Mouse (Mus musculus) urinary bladder, postnatal 4 days (tissue): ENCODE results near the gene Cblb.

Source experiments
- DNase-seq, 2 experiments: peaks; one replicate each; pipeline ENCODE4 v3.0.0; 2021 to 2022; ENCODE audit warnings: low spot score in 2 of 2

Gene Cblb

DNA sequence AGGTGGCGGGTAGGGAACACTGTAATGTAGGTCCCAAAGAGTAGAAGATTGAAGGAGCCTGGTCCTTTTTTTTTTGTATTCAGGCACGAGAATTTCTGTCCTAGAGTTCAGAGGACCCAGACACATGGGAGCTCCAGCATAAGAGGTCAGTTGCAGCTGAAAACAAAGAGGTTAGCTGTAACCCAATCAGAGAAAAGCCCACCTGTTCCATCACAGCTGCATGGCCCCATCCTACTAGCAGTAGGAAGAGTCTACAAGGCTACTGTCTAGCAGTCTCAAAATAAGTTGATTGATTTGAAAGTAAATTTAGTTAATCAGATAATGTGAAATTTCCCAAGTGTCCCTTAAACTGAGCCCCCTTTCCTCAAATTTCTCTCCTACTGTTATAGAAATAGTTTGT lies 40.3 kb downstream of the Cblb start:
- no peak for DNase-seq

DNA sequence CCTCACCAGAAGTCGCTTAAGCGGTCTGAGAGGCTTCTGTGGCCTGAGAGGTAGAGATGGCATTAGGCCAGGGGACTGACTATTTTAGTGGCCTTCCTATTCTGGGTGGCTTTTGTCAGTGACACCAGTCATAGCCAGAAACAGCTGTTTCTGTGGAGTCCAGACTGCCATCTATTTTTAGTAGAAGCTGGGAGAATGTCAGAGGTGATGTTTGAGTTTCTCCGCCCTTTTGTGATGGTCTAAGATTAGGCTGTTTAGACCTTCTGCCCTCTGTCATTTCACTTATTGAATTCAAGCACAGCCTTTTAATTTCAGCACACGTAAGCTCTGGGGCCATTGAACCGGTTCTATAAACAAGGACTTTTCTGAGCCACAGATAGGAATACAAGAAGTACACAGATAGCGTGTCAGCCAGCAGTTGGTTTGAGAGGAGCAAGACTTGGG lies 40.8 kb downstream of the Cblb start:
- DNase-seq = no peak

DNA sequence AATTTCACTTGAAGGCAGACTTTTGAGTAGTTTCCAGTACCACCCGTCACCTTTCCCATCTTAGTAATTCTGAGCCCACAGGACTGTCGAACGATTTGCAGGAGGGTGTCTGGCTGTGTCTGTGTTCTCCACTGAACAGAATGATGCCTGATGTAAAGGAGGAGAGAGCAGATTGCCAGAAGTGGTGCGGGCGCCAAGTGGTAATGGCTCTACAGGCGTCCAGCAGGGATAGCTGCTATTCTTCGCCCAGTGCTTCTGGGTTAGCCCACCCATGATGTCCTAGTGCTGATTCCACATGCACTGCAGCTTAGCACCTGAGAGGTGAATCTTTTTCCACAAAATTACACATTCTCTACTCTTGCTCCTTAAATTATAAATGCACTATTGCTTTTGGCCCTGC lies 45.6 kb downstream of the Cblb start:
- DNase-seq = no peak

DNA sequence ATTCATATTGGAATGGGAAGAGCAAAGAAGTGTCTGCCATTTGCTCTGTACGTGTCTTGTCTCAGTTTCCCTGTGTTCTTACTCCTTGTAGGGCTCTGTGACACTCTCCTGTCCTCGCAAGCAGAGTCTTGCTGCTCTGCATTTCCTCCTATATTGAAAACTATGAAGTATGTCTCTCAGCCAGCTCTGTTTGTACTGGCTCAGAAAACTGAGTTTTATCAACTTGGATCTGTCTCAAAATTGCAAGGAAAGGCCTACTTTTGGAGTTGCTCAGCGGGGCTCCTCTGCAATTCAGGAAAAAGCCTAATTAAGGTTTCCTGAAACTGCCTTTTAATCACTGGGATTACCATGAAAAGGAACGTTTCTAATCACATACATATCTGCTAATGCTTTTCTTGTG lies 46.9 kb downstream of the Cblb start:
- no peak for DNase-seq

DNA sequence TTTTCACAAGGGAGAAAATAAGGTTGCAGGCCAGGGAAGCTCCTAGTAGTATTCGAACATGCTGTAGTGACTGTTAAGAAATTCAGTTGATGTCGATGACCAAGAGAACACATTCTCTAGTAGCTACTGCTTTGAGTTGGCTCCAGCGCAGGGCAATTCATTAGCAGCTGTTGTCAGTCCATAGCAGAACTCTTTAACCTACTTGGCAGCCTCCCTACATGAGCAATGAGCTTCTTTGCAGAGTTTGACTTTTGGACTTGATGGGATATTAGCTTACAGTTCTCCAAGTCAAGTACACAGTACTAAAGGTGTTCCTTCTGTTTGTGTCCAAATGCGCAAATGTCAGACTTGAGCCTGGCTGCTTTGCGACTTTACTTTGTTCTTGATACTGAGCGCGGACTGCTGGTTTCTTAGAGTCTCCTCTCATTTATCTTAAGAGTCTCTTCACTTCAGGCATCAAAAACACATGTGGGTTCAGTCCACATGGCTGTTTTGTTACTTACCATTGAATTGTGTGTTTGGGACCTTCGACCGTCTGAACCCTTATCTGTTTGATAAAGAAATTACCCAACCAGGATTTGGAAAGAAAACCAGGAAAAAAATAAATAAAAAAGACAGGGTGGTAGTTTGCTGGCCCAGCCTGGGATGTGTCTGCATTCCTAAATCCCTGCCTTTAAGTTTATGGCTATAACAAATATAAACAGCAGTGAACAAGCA lies 47.9 kb downstream of the Cblb start:
- no peak for DNase-seq

DNA sequence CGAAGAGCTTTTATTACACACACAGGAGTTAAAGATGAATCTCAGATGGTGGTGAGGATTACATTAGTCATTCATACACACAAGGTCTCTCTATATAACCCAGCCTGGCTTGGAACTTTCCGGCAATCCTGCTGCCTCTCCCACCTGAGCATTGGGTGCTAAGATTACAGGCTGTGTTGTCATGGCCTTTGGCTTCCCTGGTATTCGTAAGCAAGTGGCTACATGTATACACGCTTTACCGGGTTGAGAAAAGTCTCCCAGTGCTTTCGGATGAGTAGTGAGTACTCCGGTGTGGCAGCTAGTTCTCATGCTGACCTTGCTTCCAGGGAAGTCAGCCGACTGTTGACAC lies 48.4 kb downstream of the Cblb start:
- no peak for DNase-seq

DNA sequence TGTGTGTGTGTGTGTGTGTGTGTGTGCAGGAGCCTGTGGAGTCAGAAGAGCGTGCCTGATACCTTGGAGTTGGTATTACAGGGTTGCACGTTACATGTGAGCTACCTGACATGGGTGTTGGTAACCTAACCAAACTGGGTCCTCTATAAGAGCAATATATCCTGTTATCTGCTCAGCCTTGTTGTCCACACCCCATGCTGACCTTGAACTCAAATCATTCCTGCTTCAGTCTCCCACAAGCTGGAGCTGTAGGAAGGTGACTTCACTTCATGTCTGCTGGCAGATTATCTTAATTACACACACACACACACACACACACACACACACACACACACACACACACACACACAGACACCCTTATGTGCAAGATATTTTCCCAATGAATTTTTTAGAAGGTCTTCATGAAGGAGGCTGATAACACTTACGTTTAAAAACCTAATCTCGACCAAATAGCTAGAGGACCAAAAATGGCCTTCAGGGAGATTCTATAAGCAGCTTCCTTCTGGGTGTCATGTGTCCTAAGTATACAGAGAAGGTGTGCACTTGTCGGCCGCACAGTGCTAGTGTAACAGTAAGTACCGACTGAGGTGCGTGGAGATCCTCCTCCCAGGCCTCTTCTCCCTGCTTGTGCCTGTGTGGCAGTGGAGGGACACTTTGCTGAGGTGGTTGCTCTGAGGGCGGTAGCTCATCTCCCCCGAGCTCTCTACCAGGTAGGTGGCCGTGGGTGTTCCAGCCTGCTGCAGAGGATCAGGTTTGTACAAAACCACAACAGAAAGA lies 49.8 kb downstream of the Cblb start:
- DNase-seq = no peak

DNA sequence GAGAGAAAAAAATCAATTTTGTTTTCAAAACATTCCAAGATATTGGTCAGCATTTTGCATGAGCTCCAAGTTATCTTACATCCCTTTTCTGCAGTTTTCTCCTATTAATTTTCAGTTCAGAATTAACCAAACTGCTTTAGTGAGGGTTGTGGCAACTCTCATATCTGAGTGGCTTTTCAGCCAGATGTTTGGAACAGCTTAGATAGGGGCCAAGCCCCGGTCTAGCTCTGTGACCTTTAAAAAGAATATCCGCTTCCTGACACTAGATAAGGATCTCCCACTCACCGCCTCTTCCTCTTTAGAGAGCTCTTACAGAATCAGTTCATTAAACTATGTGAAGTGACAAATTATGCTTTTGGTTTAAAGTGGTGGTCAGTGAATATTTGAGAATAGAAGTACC lies 50.7 kb downstream of the Cblb start:
- DNase-seq = no peak

DNA sequence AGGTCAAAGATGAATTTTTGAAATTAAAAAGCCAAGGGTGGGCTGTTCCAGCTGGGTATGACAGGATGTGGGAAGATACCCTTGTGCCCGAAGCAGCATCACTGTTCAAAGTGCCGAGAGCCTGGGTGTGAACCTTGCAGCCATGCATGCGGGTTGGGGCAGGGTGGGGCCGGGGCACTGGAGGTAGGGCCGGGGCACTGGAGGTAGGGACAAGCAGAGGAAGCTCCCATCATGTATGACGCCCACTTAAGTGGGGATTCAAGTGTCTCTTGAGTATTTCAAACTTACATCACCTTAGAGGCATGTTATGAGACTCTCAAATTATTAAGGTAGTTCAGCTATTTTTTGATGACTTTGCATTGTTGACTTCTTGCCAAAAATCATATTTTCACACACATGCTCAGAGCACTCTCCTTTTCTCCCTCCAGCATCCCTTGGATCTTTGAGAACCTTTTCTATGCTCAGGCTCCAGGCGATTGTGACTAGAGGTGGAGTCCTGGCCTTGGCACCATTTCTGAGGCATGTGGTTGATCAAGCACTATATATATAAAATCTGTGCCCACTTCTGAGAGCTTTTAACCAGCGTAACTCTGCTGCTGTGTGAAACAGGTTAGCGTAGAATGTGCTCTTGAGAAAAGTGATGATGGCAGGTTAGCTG lies 55.9 kb downstream of the Cblb start:
- no peak for DNase-seq

DNA sequence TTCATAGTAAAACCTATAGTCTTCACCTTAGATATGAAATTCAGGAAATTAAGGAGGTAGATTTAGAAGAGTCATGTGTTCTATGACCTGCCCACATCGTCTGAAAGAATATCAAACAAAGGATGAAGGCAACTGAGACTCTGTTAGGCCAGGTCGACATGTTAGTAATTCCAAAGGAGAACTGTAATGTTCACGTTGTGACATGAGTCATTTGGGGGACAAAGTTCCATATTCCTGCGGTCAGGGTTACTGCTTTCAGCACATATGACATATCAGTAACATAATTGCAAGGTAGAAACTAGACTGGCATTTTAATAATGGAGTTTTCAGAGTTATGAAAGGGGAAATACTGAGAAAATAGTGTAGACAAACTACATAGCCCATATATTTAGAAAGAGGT lies 58.3 kb downstream of the Cblb start:
- DNase-seq = no peak

DNA sequence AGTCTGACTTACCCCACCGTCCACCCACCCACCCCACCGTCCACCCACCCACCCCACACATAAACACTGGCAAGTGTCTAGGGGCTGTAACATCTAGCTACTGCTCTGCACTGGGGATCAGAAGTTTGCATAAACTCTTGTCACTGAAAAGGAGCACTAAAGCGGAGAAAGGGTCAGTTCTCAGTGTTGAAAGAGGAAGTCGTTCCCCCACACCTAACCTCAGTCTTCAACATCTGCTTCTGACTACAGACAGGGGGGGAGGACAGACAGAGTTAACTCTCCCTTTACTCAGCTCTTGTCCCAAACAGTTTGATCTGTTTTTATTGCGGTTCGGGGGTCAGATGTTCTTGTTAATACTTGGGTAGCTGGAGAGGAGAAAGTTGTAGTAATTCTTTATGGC lies 59.9 kb downstream of the Cblb start:
- no peak for DNase-seq

DNA sequence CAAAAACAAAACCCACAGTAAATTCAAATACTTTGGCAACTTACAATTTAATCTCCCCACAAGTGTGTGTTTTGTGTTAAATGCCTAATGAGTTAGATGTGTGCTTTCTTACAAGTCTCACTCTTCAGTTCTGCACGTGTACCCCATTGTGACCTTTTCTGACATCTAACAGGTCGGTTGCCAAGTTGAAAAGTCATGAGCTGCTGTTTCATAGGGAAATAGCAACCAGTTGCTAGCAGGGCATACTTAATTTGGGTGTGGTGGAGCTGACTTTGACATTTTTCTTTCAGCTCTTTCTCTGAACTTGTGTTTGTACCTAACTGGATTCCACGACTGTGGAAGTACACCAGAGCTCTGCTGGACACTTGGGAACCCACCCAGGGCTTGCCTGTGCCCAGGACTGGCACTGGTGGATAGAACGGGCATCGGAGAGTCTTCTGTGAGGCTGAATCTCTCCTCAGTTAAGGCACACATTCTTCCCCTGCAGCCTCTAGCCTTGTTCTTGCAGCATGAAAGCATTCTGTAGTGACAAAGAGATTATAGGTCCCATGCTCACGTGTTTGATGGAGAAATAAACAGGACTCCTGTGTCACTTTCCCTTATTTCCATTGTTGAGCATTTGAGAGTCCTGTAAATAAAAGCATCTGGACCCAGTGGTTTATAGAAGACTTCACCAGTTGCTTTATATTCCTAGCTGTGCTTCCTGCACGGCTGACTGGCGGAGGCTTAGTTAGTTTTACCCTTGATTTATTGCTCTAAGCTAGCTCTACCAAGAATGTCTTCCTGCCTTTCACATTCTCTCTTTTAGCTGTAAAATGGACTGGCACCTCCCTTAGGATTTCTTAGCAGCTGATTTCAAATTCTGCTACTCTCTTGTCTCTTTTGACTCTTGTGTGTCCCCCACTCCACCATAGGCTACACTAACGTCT lies 62.6 kb downstream of the Cblb start:
- DNase-seq = no peak

DNA sequence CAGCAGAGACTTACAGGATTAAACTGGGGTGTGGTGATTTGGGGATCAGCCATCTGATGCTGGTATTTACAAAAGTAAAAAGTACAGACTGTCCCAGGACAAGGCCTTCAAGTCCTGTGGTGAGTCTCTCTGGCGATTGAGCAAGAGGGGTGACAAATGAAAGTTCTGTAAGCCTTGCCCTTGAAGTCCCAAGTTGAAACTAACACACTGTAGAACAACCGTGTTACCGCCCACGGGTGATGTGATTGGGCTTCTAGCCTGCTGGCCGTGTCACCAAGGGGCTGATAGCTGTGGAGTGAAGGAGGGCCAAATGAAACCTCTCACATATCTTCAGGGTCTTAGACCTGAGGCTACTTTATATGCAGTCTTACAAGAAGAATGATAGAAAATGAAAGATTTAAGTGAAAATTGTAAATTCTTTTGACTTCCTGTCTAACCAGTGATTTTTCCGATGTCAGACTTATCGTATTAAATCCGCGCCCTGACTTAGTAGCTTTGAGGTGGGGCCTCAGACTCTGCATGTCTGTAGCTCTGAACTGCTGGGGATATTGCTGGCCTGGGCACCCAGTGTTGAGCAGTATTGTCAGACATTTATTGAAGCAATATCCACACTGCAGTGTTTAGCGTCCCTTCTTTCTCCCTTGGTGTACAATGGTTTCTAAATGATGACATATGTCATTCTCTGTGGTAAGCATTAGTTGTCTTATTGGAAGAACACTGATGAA lies 63.9 kb downstream of the Cblb start:
- peak in 1 of 2 experiments; percentile 30 for DNase-seq

DNA sequence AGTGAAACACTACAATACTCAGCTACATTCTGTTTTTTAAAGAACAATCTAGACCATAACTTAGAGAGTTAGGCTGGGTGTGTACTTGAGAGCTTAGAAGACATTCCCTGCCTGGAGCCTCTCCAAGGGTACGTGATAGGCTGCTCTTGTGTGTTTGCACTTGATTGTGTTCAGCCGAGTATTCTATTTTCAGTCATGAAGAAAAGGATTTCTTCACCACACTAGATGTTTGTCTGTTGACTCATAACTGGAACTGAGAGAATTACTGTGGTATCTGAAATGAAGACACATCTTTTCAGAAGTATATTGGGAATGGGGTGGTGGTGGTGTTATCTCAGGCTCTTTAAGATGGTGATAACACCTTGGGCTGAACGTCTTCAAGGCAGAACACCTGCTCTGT lies 64.6 kb downstream of the Cblb start:
- DNase-seq = no peak

DNA sequence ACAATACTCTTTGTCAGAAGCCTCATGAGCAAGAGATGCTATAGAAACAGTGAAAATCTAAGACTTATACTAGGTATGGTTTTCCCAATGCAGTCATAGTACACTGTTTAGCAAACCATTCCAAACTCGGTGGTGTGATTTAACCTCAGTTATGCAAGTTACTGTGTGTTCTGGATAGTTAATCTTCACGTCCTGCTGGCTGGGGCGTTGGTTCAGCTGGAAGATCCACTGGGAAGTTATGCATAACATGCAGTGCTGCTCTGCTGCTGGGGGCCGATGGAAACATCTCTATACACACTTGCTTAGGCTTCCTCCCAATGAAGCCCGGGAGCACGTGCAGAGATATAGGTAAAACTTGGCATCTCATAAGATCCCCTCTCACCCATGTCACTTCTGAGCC lies 69.4 kb downstream of the Cblb start:
- DNase-seq = no peak

DNA sequence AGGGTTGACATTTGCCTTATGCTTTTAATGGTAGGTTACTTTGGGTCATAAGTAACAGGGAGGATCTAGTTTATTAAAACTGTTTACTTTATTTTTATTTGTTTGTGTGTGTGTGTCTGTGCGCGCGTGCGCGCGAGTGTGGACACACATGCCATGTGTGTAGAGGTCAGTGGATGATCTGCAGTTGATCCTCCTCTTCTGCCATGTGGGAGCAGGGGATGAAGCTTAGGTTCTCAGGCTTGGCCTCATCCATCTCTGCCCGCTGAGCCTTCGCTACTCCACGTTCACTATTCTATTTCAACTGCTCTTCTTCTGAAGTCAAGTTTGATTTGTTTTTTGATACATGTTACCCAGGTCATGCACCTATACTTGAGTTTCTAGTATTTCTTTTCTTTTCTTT lies 73.6 kb downstream of the Cblb start:
- DNase-seq = no peak

DNA sequence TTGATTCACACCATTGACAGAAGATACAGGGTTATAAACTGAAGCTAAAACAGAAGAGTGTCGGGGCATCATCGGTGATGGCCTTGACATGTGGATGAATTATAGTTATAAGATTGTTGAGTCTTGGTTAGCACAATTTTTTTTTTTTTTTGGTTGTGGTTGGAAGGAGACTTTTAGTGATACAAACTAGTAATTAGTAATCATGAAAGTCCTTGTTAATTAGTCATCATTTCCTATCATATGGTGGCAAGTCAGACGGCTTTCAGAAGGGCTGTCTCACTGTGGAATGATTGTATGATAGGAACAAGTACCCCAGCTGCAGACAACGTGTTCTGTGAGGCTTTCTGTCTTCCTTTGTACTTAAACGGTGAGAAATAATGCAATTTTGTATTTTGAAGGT lies 76.8 kb downstream of the Cblb start:
- DNase-seq = no peak

DNA sequence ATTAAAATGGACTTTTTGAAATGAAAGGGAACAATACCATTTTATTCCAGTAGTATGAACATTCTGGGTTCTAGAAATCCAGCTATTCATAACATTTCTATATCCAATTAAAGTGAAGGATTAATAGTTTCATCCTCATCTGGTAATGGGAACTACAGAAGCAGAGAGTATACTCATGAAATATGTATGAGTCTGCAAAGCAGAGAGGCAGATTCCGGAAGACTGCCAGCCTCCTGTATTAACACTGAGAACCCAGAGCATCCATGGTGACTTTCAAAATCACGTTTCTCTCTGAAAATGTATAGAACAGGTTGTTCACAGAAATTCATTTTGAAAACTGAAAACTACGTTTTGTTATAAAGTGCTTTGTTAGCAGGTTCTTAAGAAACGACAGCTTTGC lies 83.4 kb downstream of the Cblb start:
- DNase-seq = no peak

DNA sequence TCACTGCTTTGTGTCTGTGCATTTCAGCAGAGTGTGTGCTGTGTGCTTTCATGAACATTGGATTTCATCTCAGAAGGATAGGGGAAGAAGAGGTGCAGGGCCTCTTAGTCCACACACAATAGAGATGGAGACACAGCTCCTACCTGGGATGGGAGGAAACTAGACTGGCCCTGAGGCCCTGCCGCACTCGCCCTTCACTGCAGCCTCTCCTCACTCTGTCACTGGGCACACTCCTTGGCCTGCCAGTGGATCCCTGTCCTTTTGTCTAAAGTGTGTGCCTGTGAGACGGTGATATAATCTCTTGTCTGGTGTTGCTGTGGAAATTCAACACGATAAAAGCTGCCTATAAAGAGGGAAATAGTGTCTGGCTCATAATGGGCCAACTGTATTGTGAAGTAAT lies 88.0 kb downstream of the Cblb start:
- no peak for DNase-seq

DNA sequence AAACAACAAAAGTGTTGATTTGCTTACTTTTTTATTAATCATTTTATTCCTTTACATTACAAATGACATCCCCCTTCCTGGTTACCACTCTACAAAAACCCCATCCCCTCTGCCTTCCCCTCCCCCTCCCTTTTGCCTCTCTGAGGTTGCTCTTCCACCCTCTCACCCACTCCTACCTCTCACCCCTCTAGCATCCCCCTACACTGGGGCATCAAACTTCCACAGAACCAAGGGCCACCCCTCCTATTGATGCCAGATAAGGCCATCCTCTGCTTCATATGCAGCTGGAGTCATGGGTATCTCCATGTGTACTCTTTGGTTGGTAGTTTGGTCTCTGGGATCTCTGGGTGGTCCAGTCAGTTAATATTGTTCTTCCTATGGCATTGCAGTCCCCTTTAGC lies 93.9 kb downstream of the Cblb start:
- no peak for DNase-seq

DNA sequence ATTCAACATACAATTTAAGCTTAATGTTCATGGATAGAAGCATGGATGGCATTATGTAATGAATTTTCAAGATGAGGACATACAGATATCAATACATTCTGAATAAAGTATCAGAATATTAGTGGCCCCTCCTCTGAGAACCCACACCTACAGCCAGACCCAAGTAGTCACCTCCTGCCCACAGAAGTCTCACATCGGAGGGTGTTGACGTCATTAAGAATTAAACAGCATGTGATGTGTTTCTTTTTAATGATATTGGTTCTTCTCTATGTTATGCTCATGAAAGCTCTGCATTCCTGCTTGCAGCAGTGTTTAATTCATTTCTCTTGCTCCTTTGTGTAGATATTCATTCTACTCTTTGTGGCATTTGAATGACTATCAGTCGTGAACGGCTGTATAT lies 94.9 kb downstream of the Cblb start:
- no peak for DNase-seq
